In the genomic region with DNA sequence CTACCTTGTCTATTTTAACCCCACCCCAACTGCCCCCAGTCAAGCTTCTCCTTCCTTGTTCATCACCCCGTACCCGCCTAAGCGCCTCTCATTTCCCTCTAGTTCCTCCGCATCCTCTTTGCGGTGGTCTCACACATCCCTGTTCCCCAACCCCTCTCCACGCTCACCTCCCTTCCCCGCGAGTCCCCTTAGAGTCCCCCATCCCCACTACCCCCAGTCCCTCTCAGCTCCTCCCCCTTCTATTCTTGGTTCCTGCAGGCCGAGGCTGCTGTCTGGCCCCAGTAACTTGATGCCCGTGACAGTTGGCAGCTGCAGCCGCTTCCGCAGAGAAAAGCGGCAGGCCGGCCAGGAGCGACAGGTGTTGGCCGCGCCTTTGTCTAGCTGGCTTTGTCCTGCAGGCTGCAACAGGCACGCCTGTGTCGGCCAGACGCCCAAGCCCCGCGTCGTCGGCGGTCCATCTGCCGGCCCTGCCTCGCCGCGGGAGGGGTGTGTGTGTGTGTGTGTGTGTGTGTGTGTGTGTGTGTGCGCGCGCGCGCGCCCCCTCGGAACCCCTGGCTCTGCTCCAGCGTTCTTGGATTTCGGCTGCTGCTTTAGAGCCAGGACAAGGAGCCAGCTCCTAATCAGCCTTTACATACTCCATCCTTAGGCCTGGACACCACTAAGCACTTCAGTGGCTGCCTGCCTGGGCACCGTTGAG, we compare ENCODE assay signal across 8 mouse cellular contexts. TPM values are rescaled to one million over a fixed set of nuclear protein-coding genes. Genes with fewer than 3 reads are reported as not detected.
A peak's percentile ranks its signal among the peaks of the same experiment; 100 is the strongest.
DNase-seq lines count a peak whose midpoint lies in the region; ATAC-seq and TF ChIP-seq lines count a peak whose summit lies in the region.

TSS of gene Hes6 (minus strand) at position 141 of the 697 bp plus-strand sequence.

- H3K27me3 ChIP-seq in C2C12 (ENCODE audit: control insufficient read depth, insufficient read depth, insufficient read length): no peaks in the 10 kb centered on the region
- no peaks in the 10 kb centered on the region for H3K27me3 ChIP-seq in embryonic facial prominence, embryonic 15.5 days
- H3K27me3 ChIP-seq in heart, embryonic 15.5 days: no peaks in the 10 kb centered on the region
- peaks cover 4% of the 10 kb centered on the region; the same call in 1 of the 2 replicates for H3K27me3 ChIP-seq in liver, embryonic 16.5 days (ENCODE audit: control insufficient read depth, insufficient read depth, low read depth, low read length)
- no peaks in the 10 kb centered on the region for H3K27me3 ChIP-seq in neural tube, embryonic 12.5 days (replicated peaks)

- peak within 1 kb of the TSS; percentile 92 for H3K27ac ChIP-seq in embryonic facial prominence, embryonic 15.5 days (replicated peaks)
- H3K27ac ChIP-seq in heart, embryonic 15.5 days: peak within 1 kb of the TSS; percentile 97
- H3K27ac ChIP-seq in liver, embryonic 16.5 days (ENCODE audit: low read length): peak within 1 kb of the TSS; percentile 58
- H3K27ac ChIP-seq in neural tube, embryonic 12.5 days: peak within 1 kb of the TSS; percentile 91

- no peaks in the 10 kb centered on the region for H3K36me3 ChIP-seq in C2C12 (ENCODE audit: control insufficient read depth, insufficient read depth)
- H3K36me3 ChIP-seq in embryonic facial prominence, embryonic 15.5 days: 0 out of 2 replicates have a peak, but pooled peaks cover 8% of the 10 kb centered on the region
- peaks cover 9% of the 10 kb centered on the region; the same call in 1 of the 2 replicates for H3K36me3 ChIP-seq in heart, embryonic 15.5 days
- H3K36me3 ChIP-seq in liver, embryonic 16.5 days (ENCODE audit: control insufficient read depth, insufficient read depth): no peaks in the 10 kb centered on the region
- H3K36me3 ChIP-seq in neural tube, embryonic 12.5 days: no peaks in the 10 kb centered on the region; the same call in 1 of the 2 replicates

- TF ChIP-seq CTCF in C2C12 (IDR thresholded peaks at IDR 0.05; ENCODE audit: control insufficient read depth, insufficient read depth, insufficient read length): no peak

- under 1% methylated on average over 35 of the region's 39 CpGs for WGBS in embryonic facial prominence, embryonic 15.5 days
- WGBS in heart, embryonic 15.5 days: under 1% methylated on average over 37 of the region's 39 CpGs
- 1% methylated on average over 39 of the region's 39 CpGs for whole genome bisulfite sequencing in liver, embryonic 16.5 days (ENCODE audit: insufficient replicate concordance)
- under 1% methylated on average over 39 of the region's 39 CpGs for WGBS in neural tube, embryonic 12.5 days

- peaks cover 35% of the 10 kb centered on the region for H3K4me1 ChIP-seq in embryonic facial prominence, embryonic 15.5 days
- H3K4me1 ChIP-seq in heart, embryonic 15.5 days (replicated peaks): peaks cover 33% of the 10 kb centered on the region
- H3K4me1 ChIP-seq in liver, embryonic 16.5 days (ENCODE audit: control insufficient read depth, low read depth, low read length): peaks cover 13% of the 10 kb centered on the region
- H3K4me1 ChIP-seq in neural tube, embryonic 12.5 days: peaks cover 38% of the 10 kb centered on the region

- peak within 1 kb of the TSS; percentile 72 for H3K4me3 ChIP-seq in C2C12 (ENCODE audit: insufficient read depth, poor library complexity, severe bottlenecking)
- H3K4me3 ChIP-seq in embryonic facial prominence, embryonic 15.5 days (replicated peaks): peak within 1 kb of the TSS; percentile 84
- H3K4me3 ChIP-seq in heart, embryonic 15.5 days: peak within 1 kb of the TSS; percentile 86
- peak within 1 kb of the TSS; percentile 78 for H3K4me3 ChIP-seq in liver, embryonic 16.5 days (ENCODE audit: low read depth, low read length)
- peak within 1 kb of the TSS; percentile 81 for H3K4me3 ChIP-seq in neural tube, embryonic 12.5 days

- H3K9me3 ChIP-seq in embryonic facial prominence, embryonic 15.5 days (replicated peaks): no peaks in the 10 kb centered on the region
- H3K9me3 ChIP-seq in heart, embryonic 15.5 days (replicated peaks): no peaks in the 10 kb centered on the region
- no peaks in the 10 kb centered on the region for H3K9me3 ChIP-seq in liver, embryonic 16.5 days (replicated peaks; ENCODE audit: control insufficient read depth, low read length)
- no peaks in the 10 kb centered on the region for H3K9me3 ChIP-seq in neural tube, embryonic 12.5 days

- peak within 1 kb of the TSS; percentile 74 for H3K9ac ChIP-seq in embryonic facial prominence, embryonic 15.5 days
- H3K9ac ChIP-seq in heart, embryonic 15.5 days: peak within 1 kb of the TSS; percentile 82
- H3K9ac ChIP-seq in liver, embryonic 16.5 days (ENCODE audit: low read depth, low read length): peak within 1 kb of the TSS; percentile 76
- H3K9ac ChIP-seq in neural tube, embryonic 12.5 days: peak within 1 kb of the TSS; percentile 91

- peak within 1 kb of the TSS; percentile 96 for H3K4me2 ChIP-seq in embryonic facial prominence, embryonic 15.5 days (replicated peaks)
- H3K4me2 ChIP-seq in heart, embryonic 15.5 days: peak within 1 kb of the TSS; percentile 98
- H3K4me2 ChIP-seq in liver, embryonic 16.5 days (ENCODE audit: low read depth, low read length): peak within 1 kb of the TSS; percentile 94
- H3K4me2 ChIP-seq in neural tube, embryonic 12.5 days (replicated peaks): peak within 1 kb of the TSS; percentile 97

- peak; percentile 43 to 55 for DNase-seq in adrenal gland, postnatal 4 days (ENCODE audit: low spot score in 2 of 2)
- peak; percentile 88 for DNase-seq in kidney, postnatal 14 days
- DNase-seq in testis, postnatal 14 days (ENCODE audit: low spot score): peak; percentile 62

- ATAC-seq in embryonic facial prominence, embryonic 15.5 days (ENCODE audit: insufficient number of reproducible peaks, low FRiP score, low TSS enrichment, low read depth): peak; percentile 62
- ATAC-seq in heart, embryonic 15.5 days (replicated peaks; ENCODE audit: insufficient number of reproducible peaks, insufficient read depth, low FRiP score, low read depth): peak; percentile 57
- no peak for ATAC-seq in liver, embryonic 16.5 days (ENCODE audit: low read depth)
- ATAC-seq in neural tube, embryonic 12.5 days (ENCODE audit: low FRiP score, low read depth): peak; percentile 73

- H3K79me3 ChIP-seq in C2C12 (ENCODE audit: low read depth): no peaks in the 10 kb centered on the region

- H3K79me2 ChIP-seq in C2C12 (ENCODE audit: control insufficient read depth, insufficient read depth): peaks cover 10% of the 10 kb centered on the region

- peak within 1 kb of the TSS; percentile 82 for H3ac ChIP-seq in C2C12 (ENCODE audit: control insufficient read depth, insufficient read length, low read depth)

TF ChIP-seq in C2C12, 6 proteins besides CTCF, POLR2A, EP300 and RAD21:
- peak; percentile 64 for TF ChIP-seq MAX (IDR thresholded peaks at IDR 0.05)
- no peak for TF ChIP-seq USF1 (IDR thresholded peaks at IDR 0.05; ENCODE audit: low read depth)
- TF ChIP-seq MYOD1 (IDR thresholded peaks at IDR 0.05; ENCODE audit: control insufficient read depth, insufficient read length, low read depth): peak; percentile 97

RNA-seq across cellular contexts. Expression of gene Hes6, which starts in this region (rescaled TPM):
- polyA plus RNA-seq in C2C12 (2012; fragmentation: generic; extraction: Trizol): 87.2 TPM
- total RNA-seq in adrenal gland, postnatal 4 days (2021): 10 to 100 TPM; 56.0 to 71.0 TPM
- 144 and 145 TPM in 2 replicates for polyA plus RNA-seq in embryonic facial prominence, embryonic 15.5 days (2015; fragmentation: Nextera tagmentation; extraction: Ambion mirVana)
- polyA plus RNA-seq in heart, embryonic 15.5 days (2015; fragmentation: Nextera tagmentation; extraction: Ambion mirVana): 72.4 and 128 TPM in 2 replicates
- polyA plus RNA-seq in liver, embryonic 16.5 days (2015; fragmentation: Nextera tagmentation; extraction: Ambion mirVana): 18.6 and 19.7 TPM in 2 replicates
- 360 and 364 TPM in 2 replicates for polyA plus RNA-seq in neural tube, embryonic 12.5 days (2016; fragmentation: Nextera tagmentation; extraction: Ambion mirVana)
